Mouse (Mus musculus) embryonic facial prominence, embryonic 14.5 days (tissue): ENCODE results near the gene Hist1h2af. TPM values are rescaled to one million over a fixed set of nuclear protein-coding genes. Genes with fewer than 3 reads are reported as not detected.
"Not testable (repeated sequence)": the region's sequence is repeated elsewhere in the genome, so short reads cannot be mapped to it uniquely, and the experiment has no call there.

Source experiments
- ATAC-seq: fragments of 200-750 bp; cut with Nextera tagmentation; 2 replicates; pipeline ENCODE4 v1.8.0; 2017; ENCODE audit warnings: low read depth, moderate number of reproducible peaks, moderate TSS enrichment
- DNase-seq: peaks from one replicate; pipeline ENCODE4 v3.0.0-alpha.2; 2015; ENCODE audit warnings: low spot score
- H3K27ac ChIP-seq: fragments of 300-500 bp; sonication (generic); replicated peaks from 2 replicates; pipeline ENCODE4 v1.5.1; 2014; ENCODE audit warnings: low read depth, mild to moderate bottlenecking, low read length, moderate library complexity
- H3K27me3 ChIP-seq: fragments of 300-500 bp; sonication (generic); replicated peaks from 2 replicates; pipeline ENCODE4 v1.6.1; 2014; ENCODE audit warnings: low read length; ENCODE audit not compliant: control insufficient read depth, insufficient read depth
- H3K36me3 ChIP-seq: fragments of 300-500 bp; sonication (generic); 2 replicates; pipeline ENCODE4 v1.6.1; 2014; ENCODE audit warnings: low read length, mixed read lengths; ENCODE audit not compliant: control insufficient read depth, insufficient read depth
- H3K4me1 ChIP-seq: fragments of 300-500 bp; sonication (generic); 2 replicates; pipeline ENCODE4 v1.6.1; 2014; ENCODE audit warnings: antibody characterized with exemption, low read length; ENCODE audit not compliant: control insufficient read depth, insufficient read depth
- H3K4me2 ChIP-seq: fragments of 300-500 bp; sonication (generic); 2 replicates; pipeline ENCODE4 v1.6.1; 2014; ENCODE audit warnings: low read depth, mild to moderate bottlenecking, low read length, moderate library complexity, mixed read lengths
- H3K4me3 ChIP-seq: fragments of 300-500 bp; sonication (generic); 2 replicates; pipeline ENCODE4 v1.5.1; 2014; ENCODE audit warnings: low read depth, mild to moderate bottlenecking, low read length
- H3K9ac ChIP-seq: fragments of 300-500 bp; sonication (generic); 2 replicates; pipeline ENCODE4 v1.6.1; 2014; ENCODE audit warnings: low read depth, mild to moderate bottlenecking, low read length, moderate library complexity, mixed read lengths
- H3K9me3 ChIP-seq: fragments of 300-500 bp; sonication (generic); 2 replicates; pipeline ENCODE4 v1.6.1; 2016; ENCODE audit warnings: low read length; ENCODE audit not compliant: control insufficient read depth
- WGBS: fragments of 180-500 bp; shearing (Covaris S2); extraction: QIAGEN DNeasy Blood & Tissue Kit; methylation state at CpG from one replicate; pipeline ENCODE4 v1.1.7; 2014; 5-methylcytosine and 5-hydroxymethylcytosine counted together
- polyA plus RNA-seq: library from polyadenylated mRNA; unstranded; fragments of >200 nt; fragmentation: Nextera tagmentation; extraction: Ambion mirVana; gene quantifications from 2 replicates; pipeline ENCODE4 v1.2.1, GENCODE M21; 2014

The Hist1h2af gene
- polyA plus RNA-seq, 1 experiment from 2014 or later = 5.2 TPM

DNA sequence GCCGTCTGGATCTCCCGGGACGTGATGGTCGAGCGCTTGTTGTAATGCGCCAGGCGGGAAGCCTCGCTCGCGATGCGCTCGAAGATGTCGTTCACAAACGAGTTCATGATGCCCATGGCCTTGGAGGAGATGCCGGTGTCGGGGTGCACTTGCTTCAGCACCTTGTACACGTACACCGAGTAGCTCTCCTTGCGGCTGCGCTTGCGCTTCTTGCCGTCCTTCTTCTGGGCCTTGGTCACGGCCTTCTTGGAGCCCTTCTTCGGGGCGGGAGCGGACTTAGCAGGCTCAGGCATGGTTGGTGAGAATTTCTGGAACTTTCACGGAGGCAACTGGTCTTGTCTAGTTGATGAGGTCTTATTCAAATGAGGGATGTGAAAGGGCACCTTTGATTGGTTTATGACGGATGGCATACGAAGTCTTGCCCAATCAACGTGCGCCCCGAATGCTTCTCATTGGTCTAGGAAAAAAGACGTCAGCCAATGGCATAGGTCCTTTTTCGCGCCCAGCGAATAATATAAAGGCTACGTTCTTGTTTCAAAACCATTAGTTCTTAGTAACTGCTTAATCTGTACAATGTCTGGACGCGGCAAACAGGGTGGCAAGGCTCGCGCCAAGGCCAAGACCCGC lies 40.3 kb downstream of the Hist1h2af start, which contains the start of the genes Hist1h2bf and Hist1h2ad:
TSS of gene Hist1h2bf (minus strand) at position 299 of the 627 bp plus-strand sequence.
TSS of gene Hist1h2ad (plus strand) at position 484 of the 627 bp plus-strand sequence.
- 0% methylated on average over 15 of the region's 42 CpGs for WGBS
- Histone ChIP-seq H3K9ac (peak within 1 kb of the TSS; percentile 76), H3K4me1 (peaks cover 16% of the 10 kb centered on the region), H3K27ac (peak within 1 kb of the TSS; percentile 95), H3K4me3 (peak within 1 kb of the TSS; percentile 52), H3K4me2 (peak within 1 kb of the TSS; percentile 75)
- not testable (repeated sequence) for H3K9me3 ChIP-seq, H3K27me3 ChIP-seq, H3K36me3 ChIP-seq
- DNase-seq (peak; percentile 100), ATAC-seq (peak; percentile 90)

DNA sequence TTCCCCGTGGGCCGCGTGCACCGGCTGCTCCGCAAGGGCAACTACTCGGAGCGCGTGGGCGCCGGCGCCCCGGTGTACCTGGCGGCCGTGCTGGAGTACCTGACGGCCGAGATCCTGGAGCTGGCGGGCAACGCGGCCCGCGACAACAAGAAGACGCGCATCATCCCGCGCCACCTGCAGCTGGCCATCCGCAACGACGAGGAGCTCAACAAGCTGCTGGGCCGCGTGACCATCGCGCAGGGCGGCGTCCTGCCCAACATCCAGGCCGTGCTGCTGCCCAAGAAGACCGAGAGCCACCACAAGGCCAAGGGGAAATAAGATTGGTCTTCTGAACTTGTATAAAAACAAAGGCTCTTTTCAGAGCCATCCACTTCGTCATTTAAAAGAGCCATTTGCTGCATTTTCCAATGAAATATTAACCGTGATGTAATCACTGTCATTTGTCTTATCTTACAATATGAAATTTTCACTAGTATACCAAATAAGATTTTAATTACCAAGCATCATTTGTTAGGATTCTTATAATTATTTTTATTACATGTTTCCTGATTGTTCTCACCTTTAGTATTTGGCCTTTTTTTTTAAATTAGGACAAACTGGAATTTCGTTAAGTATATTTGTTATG lies 41.0 kb downstream of the Hist1h2af start:
- H3K27ac ChIP-seq = peak overlapping the region; percentile 95
- not testable (repeated sequence) for DNase-seq, H3K9me3 ChIP-seq, H3K36me3 ChIP-seq, H3K27me3 ChIP-seq, ATAC-seq
- under 1% methylated on average over 5 of the region's 39 CpGs for WGBS
- H3K4me2 ChIP-seq = peak overlapping the region; percentile 75
- H3K9ac ChIP-seq = peak overlapping the region; percentile 60
- H3K4me3 ChIP-seq = peak overlapping the region; percentile 43
- H3K4me1 ChIP-seq = peaks cover 16% of the 10 kb centered on the region

DNA sequence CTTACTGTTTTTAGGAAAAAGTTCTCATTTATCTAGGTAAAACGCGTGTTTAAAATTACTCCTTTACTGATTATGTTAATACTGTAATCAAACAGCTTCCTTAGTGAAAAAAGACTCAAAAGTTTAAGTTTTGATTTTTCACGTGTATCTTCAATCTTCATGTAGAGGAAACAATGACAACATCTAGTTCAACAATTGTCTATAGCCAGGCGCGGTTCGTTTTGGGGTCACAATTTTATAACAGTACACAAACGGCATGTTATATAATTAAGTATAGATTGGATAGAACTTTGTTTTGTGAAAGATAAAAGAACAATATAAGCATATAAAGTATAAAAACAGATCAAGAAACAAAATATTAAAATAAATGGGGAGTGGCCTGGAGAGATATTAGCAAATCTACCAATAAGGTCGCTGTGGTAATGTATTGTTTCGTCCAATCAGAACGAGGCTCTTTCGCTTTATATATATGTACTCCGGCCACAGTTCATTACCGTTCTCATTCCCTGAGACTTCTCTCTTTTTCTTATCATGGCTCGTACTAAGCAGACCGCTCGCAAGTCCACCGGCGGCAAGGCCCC lies 41.7 kb downstream of the Hist1h2af start, which contains the start of gene Hist1h3d:
TSS of gene Hist1h3d (plus strand) at position 493 of the 581 bp plus-strand sequence.
- DNase-seq (peak; percentile 96), ATAC-seq (peak; percentile 59)
- Histone ChIP-seq H3K27ac (peak within 1 kb of the TSS; percentile 91), H3K4me3 (peak within 1 kb of the TSS; percentile 43), H3K9me3 (no peaks in the 10 kb centered on the region), H3K4me1 (peaks cover 11% of the 10 kb centered on the region), H3K4me2 (peak within 1 kb of the TSS; percentile 63), H3K36me3 (no peaks in the 10 kb centered on the region), H3K27me3 (no peaks in the 10 kb centered on the region), H3K9ac (peak within 1 kb of the TSS; percentile 72)
- under 1% methylated on average over 18 of the region's 18 CpGs for WGBS

DNA sequence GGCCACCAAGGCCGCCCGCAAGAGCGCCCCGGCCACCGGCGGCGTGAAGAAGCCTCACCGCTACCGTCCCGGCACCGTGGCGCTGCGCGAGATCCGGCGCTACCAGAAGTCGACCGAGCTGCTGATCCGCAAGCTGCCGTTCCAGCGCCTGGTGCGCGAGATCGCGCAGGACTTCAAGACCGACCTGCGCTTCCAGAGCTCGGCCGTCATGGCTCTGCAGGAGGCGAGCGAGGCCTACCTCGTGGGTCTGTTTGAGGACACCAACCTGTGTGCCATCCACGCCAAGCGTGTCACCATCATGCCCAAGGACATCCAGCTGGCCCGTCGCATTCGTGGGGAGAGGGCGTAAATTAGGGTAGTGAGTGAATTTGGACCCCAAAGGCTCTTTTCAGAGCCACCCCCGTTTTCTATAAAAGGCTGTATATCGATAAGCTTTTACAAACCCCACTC lies 42.2 kb downstream of the Hist1h2af start:
- not testable (repeated sequence) for H3K36me3 ChIP-seq, H3K27me3 ChIP-seq
- WGBS = under 1% methylated on average over 8 of the region's 40 CpGs

DNA sequence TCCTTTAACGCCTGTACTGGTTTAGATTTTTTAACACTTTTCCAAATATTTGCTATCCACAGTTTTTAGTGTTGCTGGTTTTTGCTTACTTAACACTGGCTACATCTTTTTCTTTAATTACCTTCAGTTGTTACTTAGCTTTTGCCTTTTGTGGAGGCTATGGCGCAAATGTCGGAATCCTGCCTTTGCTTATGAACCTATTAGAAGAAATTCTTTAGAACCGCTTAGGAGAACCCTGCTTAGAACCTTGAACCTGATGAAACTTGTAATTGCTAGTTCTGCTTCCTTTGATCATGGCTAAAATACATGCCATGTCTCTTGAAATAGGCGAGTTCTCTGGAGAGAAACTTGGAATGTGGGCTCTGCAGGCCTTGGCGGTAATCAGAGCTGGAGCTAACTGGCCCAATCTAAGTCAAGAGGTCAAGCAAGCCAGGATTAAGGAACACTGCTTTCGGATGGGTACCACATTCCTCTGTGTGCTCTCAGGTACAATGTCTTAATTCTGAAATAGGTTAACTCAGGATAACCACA lies 42.7 kb downstream of the Hist1h2af start:
- Histone ChIP-seq H3K36me3 (no peaks in the 10 kb centered on the region), H3K4me2 (peak overlapping the region; percentile 63), H3K4me3 (peak overlapping the region; percentile 43), H3K9me3 (no peaks in the 10 kb centered on the region), H3K9ac (peak overlapping the region; percentile 72), H3K27me3 (no peaks in the 10 kb centered on the region), H3K4me1 (peaks cover 15% of the 10 kb centered on the region), H3K27ac (peak overlapping the region; percentile 91)
- WGBS = 3% methylated on average over 7 of the region's 7 CpGs
- DNase-seq = peak; percentile 43
- no peak for ATAC-seq

More for the DNA sequence above, 42.2 kb downstream of the Hist1h2af start:
- ATAC-seq, H3K9me3 ChIP-seq, DNase-seq: not testable (repeated sequence)
- Histone ChIP-seq H3K4me2 (peak overlapping the region; percentile 63), H3K27ac (peak overlapping the region; percentile 91), H3K4me3 (peak overlapping the region; percentile 43), H3K4me1 (peaks cover 12% of the 10 kb centered on the region), H3K9ac (peak overlapping the region; percentile 72)

DNA sequence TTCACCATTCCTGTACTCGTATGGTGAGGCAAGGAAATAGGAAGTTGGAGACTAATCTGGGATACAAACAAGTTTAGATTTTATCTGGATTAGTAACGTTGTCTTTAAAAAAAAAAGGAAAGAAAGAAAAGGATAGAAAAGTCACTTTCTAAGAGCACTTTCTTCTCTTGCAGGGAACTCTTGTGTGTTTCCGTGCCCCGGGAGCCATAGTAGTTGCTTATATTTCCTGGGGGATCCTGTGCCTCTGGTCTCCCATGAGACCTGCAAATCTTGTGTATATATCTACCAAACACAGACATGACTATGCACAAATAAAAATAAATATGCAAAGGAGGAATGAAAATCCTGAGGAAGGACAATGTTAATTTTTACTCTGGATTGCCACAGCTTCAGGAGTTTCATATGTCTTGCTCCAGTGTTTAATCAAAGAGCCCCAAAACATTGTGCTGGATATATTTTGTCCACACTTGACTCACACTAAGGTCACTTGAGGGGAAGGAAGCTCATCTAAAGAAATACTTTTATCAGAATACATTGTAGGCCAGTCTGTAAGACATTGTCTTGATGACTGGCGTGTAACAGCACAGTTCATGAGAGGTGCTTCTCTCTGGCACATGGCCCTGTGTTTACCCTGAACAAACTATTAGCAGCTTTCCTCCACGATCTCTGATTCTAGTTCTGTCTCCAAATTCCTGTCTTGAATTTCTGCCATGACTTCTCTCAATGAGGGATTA lies 43.4 kb downstream of the Hist1h2af start:
- no peak for ATAC-seq
- 33% methylated on average over 6 of the region's 6 CpGs for WGBS
- no peak for DNase-seq
- H3K27ac ChIP-seq = peak overlapping the region; percentile 91
- H3K4me1 ChIP-seq = peaks cover 15% of the 10 kb centered on the region
- peak overlapping the region; percentile 72 for H3K9ac ChIP-seq
- H3K4me2 ChIP-seq = peak overlapping the region; percentile 63
- no peaks in the 10 kb centered on the region for H3K36me3 ChIP-seq
- no peaks in the 10 kb centered on the region for H3K27me3 ChIP-seq
- peak overlapping the region; percentile 43 for H3K4me3 ChIP-seq
- H3K9me3 ChIP-seq = no peaks in the 10 kb centered on the region

DNA sequence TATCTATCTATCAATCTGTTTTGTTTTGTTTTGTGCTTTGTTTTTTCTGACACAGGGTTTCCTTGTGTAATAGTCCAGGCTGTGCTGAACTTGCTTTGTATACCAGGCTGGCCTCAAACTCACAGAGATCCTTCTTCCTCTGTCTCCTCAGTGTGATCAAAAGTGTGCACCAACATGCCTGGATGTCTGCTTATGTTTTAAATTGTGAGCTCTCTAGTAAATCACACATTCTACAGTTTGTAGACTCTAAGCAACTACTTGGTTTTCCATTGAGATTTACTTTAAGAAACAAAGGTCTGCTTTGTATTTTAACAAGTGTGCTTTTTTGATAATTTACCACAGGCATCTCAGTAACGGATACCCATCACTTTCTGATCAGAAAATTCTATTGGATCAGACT lies 44.1 kb downstream of the Hist1h2af start:
- Histone ChIP-seq H3K36me3 (no peaks in the 10 kb centered on the region), H3K9me3 (no peaks in the 10 kb centered on the region), H3K4me3 (no peak overlapping the region), H3K27ac (no peak overlapping the region), H3K27me3 (no peaks in the 10 kb centered on the region), H3K9ac (no peak overlapping the region), H3K4me2 (no peak overlapping the region), H3K4me1 (peaks cover 17% of the 10 kb centered on the region)
- ATAC-seq (no peak), DNase-seq (no peak)
- 81% methylated on average over 1 of the region's 1 CpGs for WGBS
